Mouse (Mus musculus): ENCODE measurements at regions not wholly inside any gene's neighbourhood (a gene's known extent, or its start where the extent isn't known, plus 50 kb on each side); places are given as distances from the start of the nearest gene placed in this dataset.
A peak's percentile ranks its signal among the peaks of the same experiment; 100 is the strongest.

GRCm38 (mm10) chr10:45889381-45889951 lies 311.8 kb downstream of the Hace1 start:
- DNase-seq (ENCODE audit: low read depth) = peak; percentile 75
- no peak for TF ChIP-seq POLR2A (IDR thresholded peaks at IDR 0.05; ENCODE audit: borderline replicate concordance, extremely low read depth, insufficient read depth, insufficient read length, poor library complexity, severe bottlenecking)
- TF ChIP-seq CTCF (IDR thresholded peaks at IDR 0.05; ENCODE audit: borderline replicate concordance, extremely low read depth, insufficient read depth, insufficient read length) = no peak

GRCm38 (mm10) chr10:45890088-45890626 lies 312.5 kb downstream of the Hace1 start:
- peak; percentile 19 for DNase-seq (ENCODE audit: low read depth)
- TF ChIP-seq CTCF (IDR thresholded peaks at IDR 0.05; ENCODE audit: borderline replicate concordance, extremely low read depth, insufficient read depth, insufficient read length) = no peak
- TF ChIP-seq POLR2A (IDR thresholded peaks at IDR 0.05; ENCODE audit: borderline replicate concordance, extremely low read depth, insufficient read depth, insufficient read length, poor library complexity, severe bottlenecking) = no peak

GRCm38 (mm10) chr10:45892464-45892863 lies 314.8 kb downstream of the Hace1 start:
- no peak for DNase-seq (ENCODE audit: low read depth)
- TF ChIP-seq POLR2A (IDR thresholded peaks at IDR 0.05; ENCODE audit: borderline replicate concordance, extremely low read depth, insufficient read depth, insufficient read length, poor library complexity, severe bottlenecking) (no peak), CTCF (IDR thresholded peaks at IDR 0.05; ENCODE audit: borderline replicate concordance, extremely low read depth, insufficient read depth, insufficient read length) (no peak)

GRCm38 (mm10) chr10:45893894-45894831 lies 316.5 kb downstream of the Hace1 start:
- TF ChIP-seq POLR2A (IDR thresholded peaks at IDR 0.05; ENCODE audit: borderline replicate concordance, extremely low read depth, insufficient read depth, insufficient read length, poor library complexity, severe bottlenecking) = no peak
- no peak for TF ChIP-seq CTCF (IDR thresholded peaks at IDR 0.05; ENCODE audit: borderline replicate concordance, extremely low read depth, insufficient read depth, insufficient read length)
- no peak for DNase-seq (ENCODE audit: low read depth)

- DNase-seq (ENCODE audit: low read depth) = peak; percentile 68
- TF ChIP-seq POLR2A (IDR thresholded peaks at IDR 0.05; ENCODE audit: borderline replicate concordance, extremely low read depth, insufficient read depth, insufficient read length, poor library complexity, severe bottlenecking) (no peak), CTCF (IDR thresholded peaks at IDR 0.05; ENCODE audit: borderline replicate concordance, extremely low read depth, insufficient read depth, insufficient read length) (0 out of 2 replicates have a peak, but pooled peaks have one; percentile 15)
Observed at GRCm38 (mm10) chr10:45916928-45917327, 339.3 kb downstream of the Hace1 start.

- no peak for DNase-seq (ENCODE audit: low read depth)
- no peak for TF ChIP-seq POLR2A (IDR thresholded peaks at IDR 0.05; ENCODE audit: borderline replicate concordance, extremely low read depth, insufficient read depth, insufficient read length, poor library complexity, severe bottlenecking)
- no peak for TF ChIP-seq CTCF (IDR thresholded peaks at IDR 0.05; ENCODE audit: borderline replicate concordance, extremely low read depth, insufficient read depth, insufficient read length)
Observed at GRCm38 (mm10) chr10:45925746-45926145, 348.1 kb downstream of the Hace1 start.

- TF ChIP-seq POLR2A (IDR thresholded peaks at IDR 0.05; ENCODE audit: borderline replicate concordance, extremely low read depth, insufficient read depth, insufficient read length, poor library complexity, severe bottlenecking) = no peak
- no peak for DNase-seq (ENCODE audit: low read depth)
Observed at GRCm38 (mm10) chr10:45933631-45934310, 356.1 kb downstream of the Hace1 start.

- TF ChIP-seq POLR2A (IDR thresholded peaks at IDR 0.05; ENCODE audit: borderline replicate concordance, extremely low read depth, insufficient read depth, insufficient read length, poor library complexity, severe bottlenecking) (no peak), CTCF (IDR thresholded peaks at IDR 0.05; ENCODE audit: borderline replicate concordance, extremely low read depth, insufficient read depth, insufficient read length) (no peak)
- DNase-seq (ENCODE audit: low read depth) = no peak
Observed at GRCm38 (mm10) chr10:45957686-45958085, 380.1 kb downstream of the Hace1 start.

- DNase-seq (ENCODE audit: low read depth) = no peak
- TF ChIP-seq POLR2A (IDR thresholded peaks at IDR 0.05; ENCODE audit: borderline replicate concordance, extremely low read depth, insufficient read depth, insufficient read length, poor library complexity, severe bottlenecking) (no peak), CTCF (IDR thresholded peaks at IDR 0.05; ENCODE audit: borderline replicate concordance, extremely low read depth, insufficient read depth, insufficient read length) (no peak)
Observed at GRCm38 (mm10) chr10:45972240-45972639, 394.6 kb downstream of the Hace1 start.

GRCm38 (mm10) chr10:45982731-45983274 lies 405.2 kb downstream of the Hace1 start:
- peak; percentile 13 for DNase-seq (ENCODE audit: low read depth)
- no peak for TF ChIP-seq POLR2A (IDR thresholded peaks at IDR 0.05; ENCODE audit: borderline replicate concordance, extremely low read depth, insufficient read depth, insufficient read length, poor library complexity, severe bottlenecking)
- TF ChIP-seq CTCF (IDR thresholded peaks at IDR 0.05; ENCODE audit: borderline replicate concordance, extremely low read depth, insufficient read depth, insufficient read length) = no peak

Measured in brain, embryonic 14.5 days (tissue).